Mouse (Mus musculus) central nervous system, embryonic 18 days (tissue): ENCODE measurements around the gene Rassf4. TPM values are rescaled to one million over a fixed set of nuclear protein-coding genes. Genes with fewer than 3 reads are reported as not detected.

Source experiments
- polyA plus RNA-seq: library from polyadenylated mRNA; depleted of rRNA; stranded (reverse); fragments of >200 nt; gene quantifications from 2 replicates; pipeline ENCODE4 v1.2.3, GENCODE M21; 2012; rRNA removed

Rassf4 gene
- polyA plus RNA-seq, result 4.9 and 6.9 TPM in 2 replicates

GRCm38 (mm10) chr6:116673471-116674282, at the start of gene Rassf4:
TSS of gene Rassf4 (minus strand) at chr6:116673952.

DNA sequence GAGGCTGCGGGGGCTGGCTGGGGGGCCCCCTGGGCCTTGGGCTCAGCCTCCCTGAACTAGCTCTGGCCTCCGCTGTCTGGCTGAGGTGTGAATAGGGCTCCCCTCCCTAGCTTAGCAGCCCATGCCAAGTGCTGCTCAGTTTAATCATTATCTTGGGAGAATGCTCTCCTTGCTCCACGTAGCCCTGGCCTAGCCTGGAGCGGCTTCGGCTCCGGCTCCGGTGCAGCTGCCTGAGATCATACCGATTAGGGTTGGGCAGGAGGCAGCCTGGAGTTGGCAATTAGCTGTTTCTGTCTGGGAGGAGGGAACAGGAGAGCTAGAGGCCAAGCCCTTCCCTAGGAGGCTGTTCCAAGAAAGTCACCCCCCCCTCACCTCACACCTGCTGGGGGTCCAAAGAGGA, 42.9 kb upstream of the Rassf4 start, which contains the start of gene Tmem72:
Gene Tmem72 (minus strand): TSS at position 248 of the 400 bp plus-strand sequence.

GRCm38 (mm10) chr6:116650406-116650805, 23.3 kb downstream of the Rassf4 start, which contains the start of gene Depp1:
TSS of gene Depp1 (plus strand) at chr6:116650609.

GRCm38 (mm10) chr6:116628539-116629171, 45.1 kb downstream of the Rassf4 start, which contains the start of gene Zfp422:
TSS of gene Zfp422 (minus strand) at chr6:116628999.

GRCm38 (mm10) chr6:116584095-116584494, 89.7 kb downstream of the Rassf4 start, which contains the start of gene Olfr215:
TSS of gene Olfr215 (minus strand) at chr6:116584195.

Other genes with a start within 250 kb of the Rassf4 start
- 0.30 and 0.45 TPM in 2 replicates for gene Alox5, start 212.8 kb downstream of the Rassf4 start, polyA plus RNA-seq
- gene Olfr211, start 184.9 kb downstream of the Rassf4 start, polyA plus RNA-seq, result not detected in 2 replicates
- 0.04 and 0.08 TPM in 2 replicates for gene Olfr212, start 167.4 kb downstream of the Rassf4 start, polyA plus RNA-seq
- gene Olfr213, start 135.5 kb downstream of the Rassf4 start, polyA plus RNA-seq, result not detected in 2 replicates
- gene Gm5580, start 122.8 kb downstream of the Rassf4 start, polyA plus RNA-seq, result 0.12 TPM in 1 of 2 replicates, not detected in the other
- not detected in 2 replicates for gene Olfr214, start 119.7 kb downstream of the Rassf4 start, polyA plus RNA-seq
- 0.01 TPM in 1 of 2 replicates, not detected in the other for gene Olfr215, start 89.8 kb downstream of the Rassf4 start, polyA plus RNA-seq
- gene Zfp422, start 45.0 kb downstream of the Rassf4 start, polyA plus RNA-seq, result 86.3 and 86.4 TPM in 2 replicates
- gene Depp1, start 23.3 kb downstream of the Rassf4 start, polyA plus RNA-seq, result 5.3 and 6.2 TPM in 2 replicates
- gene Tmem72, start 43.0 kb upstream of the Rassf4 start, polyA plus RNA-seq, result 0.16 and 0.64 TPM in 2 replicates